Comparison of ENCODE assay signal across 23 mouse cellular contexts in the genomic region with DNA sequence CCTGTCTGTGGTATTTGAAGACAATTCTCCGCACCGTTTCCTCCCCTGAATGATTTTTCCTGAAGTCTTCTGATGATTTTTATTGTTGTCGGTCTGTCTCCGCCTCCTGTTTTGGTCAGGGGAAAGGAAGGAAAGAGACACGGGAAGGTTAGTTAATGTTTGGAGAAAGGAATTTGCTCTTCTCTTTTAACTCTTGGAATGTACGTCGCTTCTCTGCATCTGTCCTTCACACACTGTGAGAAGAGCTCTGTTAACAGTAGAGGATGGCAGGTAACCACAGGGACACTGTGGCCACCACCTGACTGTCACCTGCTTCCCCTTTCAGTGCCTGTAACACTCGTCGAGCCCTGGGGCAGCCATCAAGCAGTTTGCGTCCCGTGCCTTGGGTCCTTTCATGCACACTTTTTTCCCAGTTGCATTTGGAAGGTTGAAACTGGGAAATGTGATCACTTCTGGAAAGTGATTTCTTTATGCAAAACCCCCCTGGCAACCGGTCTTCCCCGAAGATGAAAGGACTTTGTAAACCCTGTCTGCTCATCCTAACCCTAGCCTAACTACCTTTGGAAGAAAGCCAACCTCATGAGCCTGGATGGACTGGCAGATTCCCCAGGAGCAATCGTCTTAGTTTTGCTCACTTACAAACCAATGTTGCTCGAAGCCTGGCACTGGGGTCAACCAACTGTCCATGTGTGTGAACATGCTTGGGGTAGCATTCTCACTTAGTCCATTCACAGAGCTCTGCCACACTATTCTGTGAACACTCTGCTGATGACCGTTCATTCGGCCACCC. TPM values are rescaled to one million over a fixed set of nuclear protein-coding genes. Genes with fewer than 3 reads are reported as not detected.
DNase-seq lines count a peak whose midpoint lies in the region; ATAC-seq and TF ChIP-seq lines count a peak whose summit lies in the region.
"Had no signal": no experiment of that assay in that cellular context is flagged by ENCODE, and none has a peak within 500 bp of the region (broad histone marks: within the 10 kb centered on the region; RNA-seq: fewer than 3 reads in every experiment).

No protein-coding gene starts in this region.

- H3K9ac ChIP-seq in heart, embryonic 13.5 days, result 0 out of 2 replicates have a peak overlapping the region, but pooled peaks have one; percentile 72
- no peak overlapping the region for H3K9ac ChIP-seq in kidney, embryonic 15.5 days
- H3K9ac ChIP-seq: hindbrain, embryonic 15.5 days; midbrain, embryonic 15.5 days; neural tube, embryonic 15.5 days had no signal

- CTCF ChIA-PET in Patski (lab: Charles Lee), result interaction anchor here (0.9 to 1.5 kb wide), 2 partner anchors 12 to 79 kb away, joined by 3 to 4 read pairs; no protein-coding TSS in a partner anchor

- WGBS in heart, embryonic 13.5 days, result 77% methylated on average over 17 of the region's 17 CpGs
- WGBS in kidney, embryonic 15.5 days, result 79% methylated on average over 17 of the region's 17 CpGs

- no peak for TF ChIP-seq CTCF in Patski (IDR thresholded peaks at IDR 0.05)

- H3K27ac ChIP-seq in heart, embryonic 13.5 days (replicated peaks), result peak overlapping the region; percentile 80
- H3K27ac ChIP-seq in kidney, embryonic 15.5 days, result no peak overlapping the region

- peaks cover 25% of the 10 kb centered on the region for H3K4me1 ChIP-seq in heart, embryonic 13.5 days
- peaks cover 21% of the 10 kb centered on the region for H3K4me1 ChIP-seq in kidney, embryonic 15.5 days

- H3K36me3 ChIP-seq in heart, embryonic 13.5 days, result peaks cover 6% of the 10 kb centered on the region
- peaks cover 2% of the 10 kb centered on the region; the same call in 1 of the 2 replicates for H3K36me3 ChIP-seq in kidney, embryonic 15.5 days
- H3K36me3 ChIP-seq: hindbrain, embryonic 15.5 days; midbrain, embryonic 15.5 days; neural tube, embryonic 15.5 days had no signal

- POLR2A ChIA-PET in Patski (lab: Charles Lee), result interaction anchor here (0.7 to 1.6 kb wide), 3 partner anchors 98 to 357 kb away, joined by 3 to 6 read pairs (median 4); partner anchors contain the start of genes Dclre1a and Nhlrc2

- no peak overlapping the region for H3K4me3 ChIP-seq in heart, embryonic 13.5 days
- H3K4me3 ChIP-seq in kidney, embryonic 15.5 days (replicated peaks), result no peak overlapping the region
- H3K4me3 ChIP-seq: hindbrain, embryonic 15.5 days; left cerebral cortex, adult 2 months; midbrain, embryonic 15.5 days; neural tube, embryonic 15.5 days had no signal

- no peaks in the 10 kb centered on the region for H3K27me3 ChIP-seq in heart, embryonic 13.5 days (replicated peaks)
- no peaks in the 10 kb centered on the region for H3K27me3 ChIP-seq in kidney, embryonic 15.5 days
- H3K27me3 ChIP-seq in Patski, result no peaks in the 10 kb centered on the region
- H3K27me3 ChIP-seq: hindbrain, embryonic 15.5 days; midbrain, embryonic 15.5 days; neural tube, embryonic 15.5 days had no signal

- no peak overlapping the region for H3K4me2 ChIP-seq in heart, embryonic 13.5 days
- no peak overlapping the region for H3K4me2 ChIP-seq in kidney, embryonic 15.5 days
- H3K4me2 ChIP-seq: hindbrain, embryonic 15.5 days; midbrain, embryonic 15.5 days; neural tube, embryonic 15.5 days had no signal

- no peaks in the 10 kb centered on the region for H3K9me3 ChIP-seq in heart, embryonic 13.5 days
- H3K9me3 ChIP-seq in kidney, embryonic 15.5 days (replicated peaks), result no peaks in the 10 kb centered on the region
- H3K9me3 ChIP-seq: hindbrain, embryonic 15.5 days; midbrain, embryonic 15.5 days; neural tube, embryonic 15.5 days had no signal

- DNase-seq in heart, adult 8-10 months (ENCODE audit: low spot score), result no peak
- DNase-seq in kidney, adult 11 months, result peak; percentile 48
- DNase-seq in Patski (ENCODE audit: low read depth, low spot score), result no peak
- peak; percentile 67 for DNase-seq in kidney, adult 9 months
- DNase-seq in urinary bladder, postnatal 4 days (ENCODE audit: low spot score in 2 of 2), result no peak
- no peak for DNase-seq in ovary, postnatal 36 days (ENCODE audit: low spot score)
- DNase-seq: cerebellum, adult 18-20 months; cerebellum, postnatal 25 days; embryo, embryonic 11 days; left cerebral cortex, postnatal 4 days; liver; thymus, postnatal 14 days had no signal

- in situ Hi-C loops in Patski (cut with MboI; ENCODE audit: low pct_unique_long_range_greater_than_20kb), result loop anchor here (5.0 to 10.0 kb wide), 2 partner anchors 352 to 480 kb away; no protein-coding TSS in a partner anchor

- no peak for ATAC-seq in heart, embryonic 13.5 days (ENCODE audit: extremely low read depth, insufficient number of reproducible peaks, low FRiP score, low TSS enrichment)
- ATAC-seq in kidney, embryonic 15.5 days (replicated peaks; ENCODE audit: low FRiP score), result no peak
- peak; percentile 9 for ATAC-seq in Patski
- ATAC-seq: forebrain, embryonic 16.5 days; intestine, postnatal 0 days; midbrain, embryonic 15.5 days had no signal

RNA-seq across cellular contexts. Expression of gene Casp7, which starts 27.9 kb away (rescaled TPM):
- 27.7 and 31.9 TPM in 2 replicates for polyA plus RNA-seq in heart, embryonic 13.5 days (2015; fragmentation: Nextera tagmentation; extraction: Ambion mirVana)
- 10 to 100 TPM; 11.0 to 13.7 (median 12.3) TPM for total RNA-seq in heart, adult 8-10 months (2022)
- polyA plus RNA-seq in kidney, embryonic 15.5 days (2015; fragmentation: Nextera tagmentation; extraction: Ambion mirVana), result 26.1 and 27.0 TPM in 2 replicates
- 20.5 TPM for polyA plus RNA-seq in Patski (2021)

RNA-seq across cellular contexts. Expression of gene Nrap, which starts 35.0 kb away (rescaled TPM):
- 27.3 and 28.1 TPM in 2 replicates for polyA plus RNA-seq in heart, embryonic 13.5 days (2015; fragmentation: Nextera tagmentation; extraction: Ambion mirVana)
- 100 to 1,000 TPM; 392 to 561 (median 511) TPM for total RNA-seq in heart, adult 8-10 months (2022)
- 0.36 and 0.55 TPM in 2 replicates for polyA plus RNA-seq in kidney, embryonic 15.5 days (2015; fragmentation: Nextera tagmentation; extraction: Ambion mirVana)
- 10.8 TPM for polyA plus RNA-seq in Patski (2021)

RNA-seq across cellular contexts. Expression of gene Plekhs1, which starts 36.6 kb away (rescaled TPM):
- not detected in 2 replicates for polyA plus RNA-seq in heart, embryonic 13.5 days (2015; fragmentation: Nextera tagmentation; extraction: Ambion mirVana)
- under 1 TPM in 3 of 4 experiments, not detected in 1; 0.14 to 0.41 (median 0.33) TPM for total RNA-seq in heart, adult 8-10 months (2022)
- 0.74 and 1.0 TPM in 2 replicates for polyA plus RNA-seq in kidney, embryonic 15.5 days (2015; fragmentation: Nextera tagmentation; extraction: Ambion mirVana)
- polyA plus RNA-seq in Patski (2021), result 1.8 TPM
- total RNA-seq: adrenal gland, adult 18-20 months had no signal
- polyA plus RNA-seq: C2C12; liver, embryonic 16.5 days had no signal

Comparison
In these comparisons a context has a peak if more than half of its experiments do, and no peak if none do; other contexts are left out.
1. DNase-seq: peak in kidney, adult 11 months (single experiment) and kidney, adult 9 months (single experiment); none in heart, adult 8-10 months (single experiment), Patski (single experiment), urinary bladder, postnatal 4 days (0 of 2) and ovary, postnatal 36 days (single experiment).